Comparison of ENCODE assay signal across 9 mouse cellular contexts in genomic region chr6:53545483-53545900, GRCm38 (mm10).
DNase-seq lines count a peak whose midpoint lies in the region; ATAC-seq lines count a peak whose summit lies in the region.
"Had no signal": no experiment of that assay in that cellular context is flagged by ENCODE, and none has a peak within 500 bp of the region (broad histone marks: within the 10 kb centered on the region; RNA-seq: fewer than 3 reads in every experiment).

No protein-coding gene starts in this region.

- no peak overlapping the region for H3K4me2 ChIP-seq in hindbrain, embryonic 12.5 days (replicated peaks)
- H3K4me2 ChIP-seq in midbrain, embryonic 14.5 days (ENCODE audit: low read length) = no peak overlapping the region

- 11% methylated on average over 2 of the region's 2 CpGs for WGBS in hindbrain, embryonic 12.5 days
- WGBS in midbrain, embryonic 14.5 days = 7% methylated on average over 2 of the region's 2 CpGs

- no peaks in the 10 kb centered on the region for H3K36me3 ChIP-seq in hindbrain, embryonic 12.5 days
- H3K36me3 ChIP-seq in midbrain, embryonic 14.5 days (ENCODE audit: control insufficient read depth, insufficient read depth, low read length) = no peaks in the 10 kb centered on the region

- H3K9ac ChIP-seq in hindbrain, embryonic 12.5 days = no peak overlapping the region
- H3K9ac ChIP-seq in midbrain, embryonic 14.5 days (replicated peaks; ENCODE audit: low read length) = no peak overlapping the region

- peaks cover 8% of the 10 kb centered on the region; the same call in 1 of the 2 replicates for H3K27me3 ChIP-seq in hindbrain, embryonic 12.5 days
- no peaks in the 10 kb centered on the region for H3K27me3 ChIP-seq in midbrain, embryonic 14.5 days (ENCODE audit: control insufficient read depth, insufficient read depth, low read length)

- H3K27ac ChIP-seq in hindbrain, embryonic 12.5 days = peak overlapping the region; percentile 56; the same call in 1 of the 2 replicates
- peak overlapping the region; percentile 14; the same call in 1 of the 2 replicates for H3K27ac ChIP-seq in midbrain, embryonic 14.5 days (replicated peaks; ENCODE audit: low read depth, low read length)

- peaks cover 22% of the 10 kb centered on the region for H3K4me1 ChIP-seq in hindbrain, embryonic 12.5 days
- H3K4me1 ChIP-seq in midbrain, embryonic 14.5 days (ENCODE audit: control insufficient read depth, insufficient read depth, low read length) = peaks cover 6% of the 10 kb centered on the region

- peak; percentile 72 for ATAC-seq in hindbrain, embryonic 12.5 days (ENCODE audit: low FRiP score)
- ATAC-seq in midbrain, embryonic 14.5 days (ENCODE audit: low FRiP score, low TSS enrichment) = no peak
- ATAC-seq in cerebellum, adult (ENCODE audit: insufficient number of reproducible peaks, low FRiP score, low TSS enrichment) = no peak
- no peak for ATAC-seq in frontal cortex, adult (ENCODE audit: low TSS enrichment)

- no peak overlapping the region for H3K4me3 ChIP-seq in hindbrain, embryonic 12.5 days
- no peak overlapping the region for H3K4me3 ChIP-seq in midbrain, embryonic 14.5 days (replicated peaks; ENCODE audit: low read depth, low read length)

- DNase-seq in embryo, embryonic 10 days (ENCODE audit: low spot score) = peak; percentile 72
- DNase-seq in embryo, embryonic 11.5 days (ENCODE audit: low read depth, low spot score) = peak; percentile 34
- DNase-seq in midbrain, embryonic 14.5 days = peak; percentile 52
- no peak for DNase-seq in adrenal gland, postnatal 4 days (ENCODE audit: low spot score in 2 of 2)
- DNase-seq: kidney, adult 11 months; thymus, postnatal 25 days had no signal

- H3K9me3 ChIP-seq in hindbrain, embryonic 12.5 days (replicated peaks) = no peaks in the 10 kb centered on the region
- H3K9me3 ChIP-seq in midbrain, embryonic 14.5 days (ENCODE audit: control insufficient read depth, low read length) = no peaks in the 10 kb centered on the region

Comparison
In these comparisons a context has a peak if more than half of its experiments do, and no peak if none do; other contexts are left out.
1. DNase-seq: peak in embryo, embryonic 10 days (single experiment), embryo, embryonic 11.5 days (single experiment) and midbrain, embryonic 14.5 days (single experiment); none in adrenal gland, postnatal 4 days (0 of 2).